Mouse (Mus musculus): ENCODE results near the gene Kcnj10.
A peak's percentile ranks its signal among the peaks of the same experiment; 100 is the strongest.

DNA sequence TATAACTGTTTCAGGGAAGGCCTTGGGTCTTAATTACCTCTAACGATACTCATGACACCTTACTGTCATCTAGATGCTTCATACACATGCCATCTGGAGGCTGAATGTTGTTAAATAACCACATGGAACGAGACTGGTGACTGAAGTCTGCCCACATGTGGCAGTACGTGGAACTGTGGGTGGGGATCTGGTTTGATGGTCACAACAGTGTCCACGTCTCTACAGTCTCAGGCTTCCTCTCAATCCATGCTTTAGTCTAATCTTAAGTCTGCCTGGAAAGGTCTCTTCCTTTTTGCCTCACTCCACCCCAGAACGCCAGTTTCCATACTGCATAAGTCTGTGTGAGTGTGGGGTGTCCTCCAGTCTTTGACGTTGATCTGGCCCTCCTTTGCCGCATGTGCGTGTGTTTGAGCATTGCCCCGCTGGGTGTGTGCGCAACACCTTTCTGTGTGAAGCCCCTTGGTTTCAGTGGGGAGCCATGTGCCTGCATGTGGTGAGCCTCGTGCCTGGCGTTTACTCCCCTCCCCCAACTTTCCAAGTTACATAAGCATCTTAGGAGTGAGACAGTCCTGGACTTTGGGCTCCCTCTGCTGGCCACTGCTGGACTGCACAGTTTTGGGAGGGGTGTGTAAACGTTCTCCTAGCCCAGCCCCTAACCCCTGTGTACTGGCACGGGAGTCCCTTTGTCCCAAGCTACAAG lies 31.2 kb upstream of the Kcnj10 start:
- TF ChIP-seq POLR2A (IDR thresholded peaks at IDR 0.05; ENCODE audit: insufficient read length, low read depth), result peak; percentile 39
- TF ChIP-seq REST (IDR thresholded peaks at IDR 0.05; ENCODE audit: insufficient read depth, insufficient read length), result no peak
- TF ChIP-seq USF1 (IDR thresholded peaks at IDR 0.05; ENCODE audit: low read depth), result no peak

Measured in myocyte (in vitro differentiated cells).